Mouse (Mus musculus) embryonic facial prominence, embryonic 14.5 days (tissue): Measurements from ENCODE around the gene Prkce. TPM values are rescaled to one million over a fixed set of nuclear protein-coding genes. Genes with fewer than 3 reads are reported as not detected.

ENCODE experiments used
- ATAC-seq: fragments of 200-750 bp; cut with Nextera tagmentation; 2 replicates; pipeline ENCODE4 v1.8.0; 2017; ENCODE audit warnings: low read depth, moderate number of reproducible peaks, moderate TSS enrichment
- DNase-seq: peaks from one replicate; pipeline ENCODE4 v3.0.0-alpha.2; 2015; ENCODE audit warnings: low spot score
- H3K27ac ChIP-seq: fragments of 300-500 bp; sonication (generic); replicated peaks from 2 replicates; pipeline ENCODE4 v1.5.1; 2014; ENCODE audit warnings: low read depth, mild to moderate bottlenecking, low read length, moderate library complexity
- H3K27me3 ChIP-seq: fragments of 300-500 bp; sonication (generic); replicated peaks from 2 replicates; pipeline ENCODE4 v1.6.1; 2014; ENCODE audit warnings: low read length; ENCODE audit not compliant: control insufficient read depth, insufficient read depth
- H3K36me3 ChIP-seq: fragments of 300-500 bp; sonication (generic); 2 replicates; pipeline ENCODE4 v1.6.1; 2014; ENCODE audit warnings: low read length, mixed read lengths; ENCODE audit not compliant: control insufficient read depth, insufficient read depth
- H3K4me1 ChIP-seq: fragments of 300-500 bp; sonication (generic); 2 replicates; pipeline ENCODE4 v1.6.1; 2014; ENCODE audit warnings: antibody characterized with exemption, low read length; ENCODE audit not compliant: control insufficient read depth, insufficient read depth
- H3K4me2 ChIP-seq: fragments of 300-500 bp; sonication (generic); 2 replicates; pipeline ENCODE4 v1.6.1; 2014; ENCODE audit warnings: low read depth, mild to moderate bottlenecking, low read length, moderate library complexity, mixed read lengths
- H3K4me3 ChIP-seq: fragments of 300-500 bp; sonication (generic); 2 replicates; pipeline ENCODE4 v1.5.1; 2014; ENCODE audit warnings: low read depth, mild to moderate bottlenecking, low read length
- H3K9ac ChIP-seq: fragments of 300-500 bp; sonication (generic); 2 replicates; pipeline ENCODE4 v1.6.1; 2014; ENCODE audit warnings: low read depth, mild to moderate bottlenecking, low read length, moderate library complexity, mixed read lengths
- H3K9me3 ChIP-seq: fragments of 300-500 bp; sonication (generic); 2 replicates; pipeline ENCODE4 v1.6.1; 2016; ENCODE audit warnings: low read length; ENCODE audit not compliant: control insufficient read depth
- WGBS: fragments of 180-500 bp; shearing (Covaris S2); extraction: QIAGEN DNeasy Blood & Tissue Kit; methylation state at CpG from one replicate; pipeline ENCODE4 v1.1.7; 2014; 5-methylcytosine and 5-hydroxymethylcytosine counted together
- polyA plus RNA-seq: library from polyadenylated mRNA; unstranded; fragments of >200 nt; fragmentation: Nextera tagmentation; extraction: Ambion mirVana; gene quantifications from 2 replicates; pipeline ENCODE4 v1.2.1, GENCODE M21; 2014

Prkce gene
- polyA plus RNA-seq, 1 experiment from 2014 or later: 9.7 TPM

DNA sequence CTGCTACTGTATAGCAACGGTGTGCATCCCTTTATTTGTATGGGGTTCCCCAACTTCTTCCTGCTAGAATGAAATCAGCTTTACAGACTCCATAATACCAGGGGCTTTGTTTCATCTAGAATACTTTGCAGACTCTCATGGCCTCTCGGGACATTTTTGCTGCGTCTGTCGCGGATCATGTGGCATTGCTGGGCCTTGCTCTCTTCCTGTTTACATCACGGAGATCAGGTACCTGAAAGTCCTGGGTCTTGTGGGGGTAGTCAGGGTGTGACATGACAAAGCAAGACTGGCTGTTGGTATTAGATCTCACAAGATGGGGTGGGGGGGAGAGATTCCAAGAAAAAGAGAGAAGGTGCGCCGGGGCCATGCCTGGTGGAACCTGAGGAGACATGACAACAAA is 102.1 kb downstream of the Prkce start:
- ATAC-seq: no peak
- Histone ChIP-seq H3K4me2 (no peak overlapping the region), H3K9ac (no peak overlapping the region), H3K4me1 (peaks cover 24% of the 10 kb centered on the region), H3K27ac (no peak overlapping the region), H3K9me3 (no peaks in the 10 kb centered on the region), H3K4me3 (no peak overlapping the region), H3K36me3 (no peaks in the 10 kb centered on the region), H3K27me3 (no peaks in the 10 kb centered on the region)
- WGBS: 77% methylated on average over 8 of the region's 8 CpGs
- DNase-seq: no peak

DNA sequence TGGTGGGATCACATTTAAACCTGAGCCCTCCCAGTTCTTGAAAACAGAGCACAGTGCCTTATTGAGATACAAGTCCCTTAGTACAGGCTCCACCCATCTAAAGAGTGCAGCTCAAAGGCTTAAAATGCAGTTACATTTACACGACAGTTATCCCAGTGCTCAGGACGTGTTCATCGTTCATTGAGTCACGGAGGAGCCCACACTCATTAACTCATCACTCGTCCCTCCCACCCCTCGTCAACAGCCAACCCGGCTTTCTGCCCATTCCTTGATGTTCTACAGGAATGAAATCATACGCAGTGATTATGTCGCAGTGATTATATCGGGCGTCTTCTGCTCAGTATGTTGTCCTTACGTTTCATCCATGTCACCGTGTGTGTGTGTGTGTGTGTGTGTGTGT is 102.9 kb downstream of the Prkce start:
- no peak overlapping the region for H3K9ac ChIP-seq
- DNase-seq (no peak), ATAC-seq (no peak)
- H3K4me3 ChIP-seq: no peak overlapping the region
- no peaks in the 10 kb centered on the region for H3K36me3 ChIP-seq
- no peaks in the 10 kb centered on the region for H3K27me3 ChIP-seq
- H3K9me3 ChIP-seq: no peaks in the 10 kb centered on the region
- peaks cover 24% of the 10 kb centered on the region for H3K4me1 ChIP-seq
- no peak overlapping the region for H3K27ac ChIP-seq
- no peak overlapping the region for H3K4me2 ChIP-seq
- 68% methylated on average over 13 of the region's 13 CpGs for WGBS

DNA sequence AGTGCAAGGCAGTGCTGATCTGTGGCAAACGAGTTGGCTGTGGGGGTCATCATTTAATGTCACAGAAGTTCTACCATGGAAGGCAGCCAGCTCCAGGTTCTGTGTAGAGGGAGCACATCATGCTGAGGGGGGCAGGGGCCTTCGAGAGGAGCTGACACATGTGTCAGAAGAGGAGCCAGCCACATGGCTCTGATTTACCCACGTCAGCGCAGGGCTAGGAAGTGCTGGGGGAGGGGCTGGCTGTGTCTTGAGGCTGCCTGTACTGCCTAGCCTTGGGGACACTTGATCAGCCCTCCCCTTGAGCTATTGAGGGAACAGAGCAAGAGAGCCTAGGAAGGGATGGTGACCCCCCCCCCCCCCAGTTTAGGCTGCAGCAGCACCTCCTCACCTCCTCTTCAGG is 103.7 kb downstream of the Prkce start:
- H3K4me3 ChIP-seq: no peak overlapping the region
- H3K36me3 ChIP-seq: no peaks in the 10 kb centered on the region
- ATAC-seq (peak; percentile 69; the same call in 1 of the 2 replicates), DNase-seq (peak; percentile 85)
- 9% methylated on average over 4 of the region's 4 CpGs for WGBS
- H3K9me3 ChIP-seq: no peaks in the 10 kb centered on the region
- H3K4me1 ChIP-seq: peaks cover 24% of the 10 kb centered on the region
- H3K27ac ChIP-seq: peak overlapping the region; percentile 17
- no peak overlapping the region for H3K4me2 ChIP-seq
- H3K27me3 ChIP-seq: no peaks in the 10 kb centered on the region
- H3K9ac ChIP-seq: no peak overlapping the region

DNA sequence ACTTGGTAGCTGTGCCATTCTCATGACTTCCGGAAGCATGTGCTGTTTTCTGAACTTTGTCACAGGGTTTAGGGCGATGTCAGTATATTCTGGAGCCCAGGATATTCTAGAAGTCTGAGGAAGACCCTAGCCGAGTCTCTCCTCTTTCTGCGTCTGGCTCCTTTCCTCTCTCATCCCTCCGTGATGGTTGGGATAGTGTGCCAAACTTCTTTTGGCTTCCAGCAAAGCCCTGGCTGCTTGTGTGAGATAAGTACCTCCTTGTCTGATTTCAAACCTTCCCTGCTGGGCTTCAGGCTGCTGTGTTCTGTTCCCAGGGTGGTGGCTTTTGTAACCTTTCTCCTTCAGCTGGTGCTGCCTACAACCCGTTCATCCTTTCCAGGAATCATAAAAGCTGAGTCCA is 105.4 kb downstream of the Prkce start:
- Histone ChIP-seq H3K27ac (no peak overlapping the region), H3K9me3 (no peaks in the 10 kb centered on the region), H3K27me3 (no peaks in the 10 kb centered on the region), H3K4me2 (no peak overlapping the region), H3K4me1 (peaks cover 40% of the 10 kb centered on the region), H3K4me3 (no peak overlapping the region), H3K9ac (no peak overlapping the region), H3K36me3 (no peaks in the 10 kb centered on the region)
- DNase-seq (no peak), ATAC-seq (no peak)
- WGBS: 68% methylated on average over 6 of the region's 6 CpGs

GRCm38 (mm10) chr17:86273566-86274349 is 106.2 kb downstream of the Prkce start:
- 85% methylated on average over 9 of the region's 9 CpGs for WGBS
- no peaks in the 10 kb centered on the region for H3K27me3 ChIP-seq
- H3K4me1 ChIP-seq: peaks cover 48% of the 10 kb centered on the region
- no peak overlapping the region for H3K4me3 ChIP-seq
- no peak for ATAC-seq
- no peaks in the 10 kb centered on the region for H3K9me3 ChIP-seq
- no peaks in the 10 kb centered on the region for H3K36me3 ChIP-seq
- DNase-seq: no peak
- no peak overlapping the region for H3K9ac ChIP-seq
- H3K27ac ChIP-seq: no peak overlapping the region
- H3K4me2 ChIP-seq: no peak overlapping the region

- Histone ChIP-seq H3K27ac (no peak overlapping the region), H3K36me3 (no peaks in the 10 kb centered on the region), H3K9ac (no peak overlapping the region), H3K4me2 (no peak overlapping the region), H3K4me1 (peaks cover 49% of the 10 kb centered on the region), H3K27me3 (no peaks in the 10 kb centered on the region), H3K4me3 (no peak overlapping the region), H3K9me3 (no peaks in the 10 kb centered on the region)
- WGBS: 63% methylated on average over 7 of the region's 7 CpGs
- no peak for DNase-seq
- no peak for ATAC-seq
These were observed 106.8 kb downstream of the Prkce start for GRCm38 (mm10) chr17:86274350-86274744.

GRCm38 (mm10) chr17:86276381-86276780 is 108.8 kb downstream of the Prkce start:
- peaks cover 60% of the 10 kb centered on the region for H3K4me1 ChIP-seq

DNA sequence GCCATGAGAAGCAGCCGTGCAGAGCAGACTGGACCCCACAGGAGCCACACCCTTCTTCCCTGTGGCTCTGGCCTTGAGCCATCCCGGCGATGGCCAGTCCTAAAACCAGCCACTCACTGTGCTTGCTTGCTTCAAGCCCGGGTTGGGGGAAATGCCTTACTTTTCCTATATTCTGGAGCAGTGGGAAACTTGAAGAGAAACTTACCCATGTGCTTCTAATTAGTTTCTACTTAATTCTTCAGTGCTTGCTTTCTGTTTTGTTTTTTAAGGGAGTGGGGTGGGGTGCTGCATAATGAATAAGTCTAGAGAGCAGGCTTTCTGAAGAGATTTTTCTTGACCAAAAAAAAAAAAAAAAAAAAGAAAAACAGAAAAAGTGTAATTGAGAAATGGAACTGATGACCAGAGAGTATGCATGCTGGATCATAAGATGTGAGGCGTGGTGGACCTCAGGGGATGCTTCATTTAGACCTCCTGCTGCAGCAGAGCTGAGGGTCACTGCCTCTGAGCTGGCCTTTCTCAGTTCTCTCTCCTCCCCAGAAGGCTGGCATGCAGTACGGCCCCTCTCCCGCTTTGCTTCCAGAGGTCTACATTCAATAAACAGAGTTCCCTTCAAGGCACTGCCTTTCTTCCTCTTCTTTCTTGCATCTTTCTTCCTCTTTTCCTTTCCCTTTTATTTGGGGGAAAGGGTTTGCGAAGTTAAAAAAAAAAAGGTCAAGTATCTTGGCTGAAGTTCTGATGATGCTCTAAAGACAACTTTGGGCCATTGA is 109.6 kb downstream of the Prkce start:
- Histone ChIP-seq H3K27ac (peak overlapping the region; percentile 62), H3K4me3 (0 out of 2 replicates have a peak overlapping the region, but pooled peaks have one; percentile 3), H3K9me3 (no peaks in the 10 kb centered on the region), H3K4me2 (peak overlapping the region; percentile 5), H3K4me1 (peaks cover 52% of the 10 kb centered on the region), H3K27me3 (no peaks in the 10 kb centered on the region), H3K9ac (no peak overlapping the region), H3K36me3 (no peaks in the 10 kb centered on the region)
- no peak for ATAC-seq
- WGBS: 27% methylated on average over 8 of the region's 8 CpGs
- peak; percentile 70 for DNase-seq

More at GRCm38 (mm10) chr17:86276381-86276780, 108.8 kb downstream of the Prkce start:
- no peaks in the 10 kb centered on the region for H3K27me3 ChIP-seq
- peak overlapping the region; percentile 62; the same call in 1 of the 2 replicates for H3K27ac ChIP-seq
- ATAC-seq (no peak), DNase-seq (no peak)
- 80% methylated on average over 4 of the region's 4 CpGs for WGBS
- no peak overlapping the region for H3K4me3 ChIP-seq
- H3K9me3 ChIP-seq: no peaks in the 10 kb centered on the region
- H3K4me2 ChIP-seq: no peak overlapping the region
- H3K9ac ChIP-seq: no peak overlapping the region
- no peaks in the 10 kb centered on the region for H3K36me3 ChIP-seq
